Comparison of ENCODE assay signal across 14 mouse cellular contexts in genomic region chr13:97760532-97760931, GRCm38 (mm10). TPM values are rescaled to one million over a fixed set of nuclear protein-coding genes. Genes with fewer than 3 reads are reported as not detected.
DNase-seq lines count a peak whose midpoint lies in the region; ATAC-seq and TF ChIP-seq lines count a peak whose summit lies in the region.
"Had no signal": no experiment of that assay in that cellular context is flagged by ENCODE, and none has a peak within 500 bp of the region (broad histone marks: within the 10 kb centered on the region; RNA-seq: fewer than 3 reads in every experiment).

Gene Gm10260 (minus strand): TSS chr13:97760632.

- no peak within 1 kb of the TSS for H3K4me3 ChIP-seq in kidney, postnatal 0 days (replicated peaks; ENCODE audit: low read depth, low read length)
- no peak within 1 kb of the TSS for H3K4me3 ChIP-seq in kidney, embryonic 14.5 days (ENCODE audit: low read length)
- H3K4me3 ChIP-seq in heart, embryonic 16.5 days (ENCODE audit: low read length), result no peak within 1 kb of the TSS
- H3K4me3 ChIP-seq in forebrain, embryonic 12.5 days (replicated peaks), result no peak within 1 kb of the TSS
- H3K4me3 ChIP-seq in hindbrain, postnatal 0 days (ENCODE audit: low read length), result no peak within 1 kb of the TSS
- H3K4me3 ChIP-seq: embryonic facial prominence, embryonic 13.5 days; neural tube, embryonic 13.5 days had no signal

- WGBS in kidney, postnatal 0 days, result 96% methylated on average over 10 of the region's 11 CpGs
- WGBS in kidney, embryonic 14.5 days, result 93% methylated on average over 10 of the region's 11 CpGs
- WGBS in heart, embryonic 16.5 days, result 95% methylated on average over 10 of the region's 11 CpGs
- WGBS in forebrain, embryonic 12.5 days, result 97% methylated on average over 11 of the region's 11 CpGs
- 98% methylated on average over 10 of the region's 11 CpGs for WGBS in hindbrain, postnatal 0 days

- no peak within 1 kb of the TSS for H3K9ac ChIP-seq in kidney, postnatal 0 days (ENCODE audit: low read depth, low read length)
- no peak within 1 kb of the TSS for H3K9ac ChIP-seq in kidney, embryonic 14.5 days (ENCODE audit: low read depth, low read length)
- H3K9ac ChIP-seq in heart, embryonic 16.5 days (ENCODE audit: low read length), result no peak within 1 kb of the TSS
- no peak within 1 kb of the TSS for H3K9ac ChIP-seq in forebrain, embryonic 12.5 days
- H3K9ac ChIP-seq in hindbrain, postnatal 0 days (replicated peaks; ENCODE audit: low read length), result no peak within 1 kb of the TSS
- H3K9ac ChIP-seq: embryonic facial prominence, embryonic 13.5 days; neural tube, embryonic 13.5 days had no signal

- intact Hi-C loops in left cerebral cortex, postnatal 4 days (cut with DNase I), result no loop called here

- no peaks in the 10 kb centered on the region for H3K36me3 ChIP-seq in kidney, postnatal 0 days (ENCODE audit: insufficient read depth, low read length)
- H3K36me3 ChIP-seq in kidney, embryonic 14.5 days (ENCODE audit: control insufficient read depth, insufficient read depth, low read length), result no peaks in the 10 kb centered on the region
- H3K36me3 ChIP-seq in heart, embryonic 16.5 days (ENCODE audit: control insufficient read depth, insufficient read depth), result no peaks in the 10 kb centered on the region
- no peaks in the 10 kb centered on the region for H3K36me3 ChIP-seq in forebrain, embryonic 12.5 days (replicated peaks)
- H3K36me3 ChIP-seq in hindbrain, postnatal 0 days (ENCODE audit: insufficient read depth, low read length), result no peaks in the 10 kb centered on the region
- H3K36me3 ChIP-seq: embryonic facial prominence, embryonic 13.5 days; neural tube, embryonic 13.5 days had no signal

- H3K27ac ChIP-seq in kidney, postnatal 0 days, result no peak within 1 kb of the TSS
- H3K27ac ChIP-seq in kidney, embryonic 14.5 days (ENCODE audit: low read depth, low read length), result no peak within 1 kb of the TSS
- no peak within 1 kb of the TSS for H3K27ac ChIP-seq in heart, embryonic 16.5 days (ENCODE audit: low read length)
- no peak within 1 kb of the TSS for H3K27ac ChIP-seq in forebrain, embryonic 12.5 days
- H3K27ac ChIP-seq in hindbrain, postnatal 0 days, result no peak within 1 kb of the TSS
- H3K27ac ChIP-seq: embryonic facial prominence, embryonic 13.5 days; macrophage; neural tube, embryonic 13.5 days had no signal

- ATAC-seq in kidney, postnatal 0 days (replicated peaks; ENCODE audit: low FRiP score, low read depth), result no peak
- no peak for ATAC-seq in kidney, embryonic 14.5 days (ENCODE audit: low FRiP score, low TSS enrichment)
- no peak for ATAC-seq in heart, embryonic 16.5 days (replicated peaks; ENCODE audit: extremely low read depth, insufficient read depth, low FRiP score)
- no peak for ATAC-seq in forebrain, embryonic 12.5 days (ENCODE audit: low FRiP score)
- ATAC-seq in hindbrain, postnatal 0 days, result no peak
- ATAC-seq: intestine, postnatal 0 days had no signal

- H3K9me3 ChIP-seq in kidney, postnatal 0 days (replicated peaks; ENCODE audit: low read length), result no peaks in the 10 kb centered on the region
- no peaks in the 10 kb centered on the region for H3K9me3 ChIP-seq in kidney, embryonic 14.5 days (ENCODE audit: control insufficient read depth, low read length)
- no peaks in the 10 kb centered on the region for H3K9me3 ChIP-seq in heart, embryonic 16.5 days (replicated peaks; ENCODE audit: control insufficient read depth, low read length)
- H3K9me3 ChIP-seq in forebrain, embryonic 12.5 days, result no peaks in the 10 kb centered on the region
- no peaks in the 10 kb centered on the region for H3K9me3 ChIP-seq in hindbrain, postnatal 0 days (ENCODE audit: low read length)
- H3K9me3 ChIP-seq: embryonic facial prominence, embryonic 13.5 days; neural tube, embryonic 13.5 days had no signal

- peaks cover 7% of the 10 kb centered on the region; the same call in 1 of the 2 replicates for H3K4me1 ChIP-seq in kidney, postnatal 0 days (replicated peaks; ENCODE audit: insufficient read depth, low read length)
- 0 out of 2 replicates have a peak, but pooled peaks cover 3% of the 10 kb centered on the region for H3K4me1 ChIP-seq in kidney, embryonic 14.5 days (ENCODE audit: control insufficient read depth, insufficient read depth, low read length)
- peaks cover 10% of the 10 kb centered on the region for H3K4me1 ChIP-seq in heart, embryonic 16.5 days (ENCODE audit: control insufficient read depth, insufficient read depth, low read length)
- peaks cover 26% of the 10 kb centered on the region for H3K4me1 ChIP-seq in forebrain, embryonic 12.5 days
- peaks cover 5% of the 10 kb centered on the region; the same call in 1 of the 2 replicates for H3K4me1 ChIP-seq in hindbrain, postnatal 0 days (ENCODE audit: insufficient read depth, low read length)

- no peak for TF ChIP-seq CTCF in kidney, postnatal 0 days (IDR thresholded peaks at IDR 0.05; ENCODE audit: low read depth)
- no peak for TF ChIP-seq CTCF in hindbrain, postnatal 0 days (IDR thresholded peaks at IDR 0.05; ENCODE audit: low read depth)

- DNase-seq in kidney, postnatal 0 days (ENCODE audit: low spot score), result no peak
- DNase-seq in adrenal gland, postnatal 10 days, result no peak
- no peak for DNase-seq in left cerebral cortex, postnatal 4 days
- DNase-seq in cerebellum, postnatal 25 days, result no peak
- DNase-seq in hindbrain, postnatal 0 days (ENCODE audit: low spot score), result no peak
- DNase-seq: right cerebral cortex, postnatal 25 days; thymus, adult 2 months had no signal

- H3K27me3 ChIP-seq in kidney, postnatal 0 days (ENCODE audit: insufficient read depth, low read length), result no peaks in the 10 kb centered on the region
- H3K27me3 ChIP-seq in kidney, embryonic 14.5 days (ENCODE audit: control insufficient read depth, insufficient read depth, low read length), result no peaks in the 10 kb centered on the region
- H3K27me3 ChIP-seq in heart, embryonic 16.5 days (ENCODE audit: control insufficient read depth, insufficient read depth, low read length), result no peaks in the 10 kb centered on the region
- H3K27me3 ChIP-seq in forebrain, embryonic 12.5 days, result no peaks in the 10 kb centered on the region
- no peaks in the 10 kb centered on the region for H3K27me3 ChIP-seq in hindbrain, postnatal 0 days (ENCODE audit: insufficient read depth, low read length)
- H3K27me3 ChIP-seq: embryonic facial prominence, embryonic 13.5 days; neural tube, embryonic 13.5 days had no signal

- no peak within 1 kb of the TSS for H3K4me2 ChIP-seq in kidney, postnatal 0 days (ENCODE audit: low read length)
- no peak within 1 kb of the TSS for H3K4me2 ChIP-seq in kidney, embryonic 14.5 days (replicated peaks; ENCODE audit: low read depth, low read length)
- no peak within 1 kb of the TSS for H3K4me2 ChIP-seq in heart, embryonic 16.5 days (ENCODE audit: low read depth, low read length)
- no peak within 1 kb of the TSS for H3K4me2 ChIP-seq in forebrain, embryonic 12.5 days
- H3K4me2 ChIP-seq in hindbrain, postnatal 0 days (ENCODE audit: low read depth, low read length), result no peak within 1 kb of the TSS
- H3K4me2 ChIP-seq: embryonic facial prominence, embryonic 13.5 days; neural tube, embryonic 13.5 days had no signal

RNA-seq across cellular contexts. Expression of gene Gm10260, which starts in this region (rescaled TPM):
- 5.5 and 10.3 TPM in 2 replicates for polyA plus RNA-seq in kidney, postnatal 0 days (2015; fragmentation: Nextera tagmentation; extraction: Ambion mirVana)
- 9.0 and 10.0 TPM in 2 replicates for polyA plus RNA-seq in kidney, embryonic 14.5 days (2014; fragmentation: Nextera tagmentation; extraction: Ambion mirVana)
- total RNA-seq in adrenal gland, postnatal 10 days (2021), result 100 to 1,000 TPM; 238 to 264 TPM
- polyA plus RNA-seq in heart, embryonic 16.5 days (2015; fragmentation: Nextera tagmentation; extraction: Ambion mirVana), result 4.5 and 21.3 TPM in 2 replicates
- total RNA-seq in left cerebral cortex, postnatal 4 days (2021), result 100 to 1,000 TPM; 149 to 157 TPM
- polyA plus RNA-seq in forebrain, embryonic 12.5 days (2016; fragmentation: Nextera tagmentation; extraction: Ambion mirVana), result 2.4 and 3.0 TPM in 2 replicates
- total RNA-seq in hindbrain, postnatal 0 days (2014; rRNA removed), result 170 and 196 TPM in 2 replicates
- polyA plus RNA-seq in hindbrain, postnatal 0 days (2015; fragmentation: Nextera tagmentation; extraction: Ambion mirVana), result 4.0 TPM in 2 replicates
